Mouse (Mus musculus) midbrain, postnatal 0 days (tissue): ENCODE measurements around the gene 4930503B20Rik. TPM values are rescaled to one million over a fixed set of nuclear protein-coding genes. Genes with fewer than 3 reads are reported as not detected.

Experiments used
- ATAC-seq: fragments of 200-750 bp; cut with Nextera tagmentation; 2 replicates; pipeline ENCODE4 v1.8.0; 2017; ENCODE audit warnings: moderate number of reproducible peaks, mild to moderate bottlenecking, moderate TSS enrichment, moderate library complexity; ENCODE audit not compliant: low FRiP score
- DNase-seq: peaks from one replicate; pipeline ENCODE4 v3.0.0-alpha.2; 2015; ENCODE audit warnings: low spot score
- H3K27ac ChIP-seq: fragments of 300-500 bp; sonication (generic); 2 replicates; pipeline ENCODE4 v1.5.1; 2014; ENCODE audit warnings: low read depth, mild to moderate bottlenecking, low read length, mixed read lengths
- H3K27me3 ChIP-seq: fragments of 300-500 bp; sonication (generic); 2 replicates; pipeline ENCODE4 v1.6.1; 2014; ENCODE audit warnings: low read length, control low read depth, mixed read lengths; ENCODE audit not compliant: insufficient read depth
- H3K36me3 ChIP-seq: fragments of 300-500 bp; sonication (generic); 2 replicates; pipeline ENCODE4 v1.6.1; 2014; ENCODE audit warnings: low read length, control low read depth, mixed read lengths; ENCODE audit not compliant: insufficient read depth
- H3K4me1 ChIP-seq: fragments of 300-500 bp; sonication (generic); 2 replicates; pipeline ENCODE4 v1.6.1; 2014; ENCODE audit warnings: mild to moderate bottlenecking, control low read depth, antibody characterized with exemption, low read length, mixed read lengths; ENCODE audit not compliant: insufficient read depth
- H3K4me2 ChIP-seq: fragments of 300-500 bp; sonication (generic); 2 replicates; pipeline ENCODE4 v1.6.1; 2014; ENCODE audit warnings: low read depth, mild to moderate bottlenecking, low read length, mixed read lengths; ENCODE audit not compliant: poor library complexity, severe bottlenecking
- H3K4me3 ChIP-seq: fragments of 300-500 bp; sonication (generic); 2 replicates; pipeline ENCODE4 v1.5.1; 2014; ENCODE audit warnings: low read depth, mild to moderate bottlenecking, low read length, moderate library complexity
- H3K9ac ChIP-seq: fragments of 300-500 bp; sonication (generic); replicated peaks from 2 replicates; pipeline ENCODE4 v1.6.1; 2014; ENCODE audit warnings: mild to moderate bottlenecking, low read length, moderate library complexity, mixed read lengths; ENCODE audit not compliant: poor library complexity, severe bottlenecking
- H3K9me3 ChIP-seq: fragments of 300-500 bp; sonication (generic); 2 replicates; pipeline ENCODE4 v1.6.1; 2016; ENCODE audit warnings: low read length, control low read depth
- CTCF ChIP-seq: IDR thresholded peaks from 2 replicates; pipeline ENCODE4 v1.5.1; 2016; ENCODE audit warnings: antibody characterized with exemption, mild to moderate bottlenecking
- WGBS: fragments of 180-500 bp; shearing (Covaris S2); extraction: QIAGEN DNeasy Blood & Tissue Kit; methylation state at CpG from one replicate; pipeline ENCODE4 v1.1.7; 2014; 5-methylcytosine and 5-hydroxymethylcytosine counted together
- polyA plus RNA-seq: library from polyadenylated mRNA; unstranded; fragments of >200 nt; fragmentation: Nextera tagmentation; extraction: Ambion mirVana; gene quantifications from 2 replicates; pipeline ENCODE4 v1.2.1, GENCODE M21; 2015
- total RNA-seq: library from RNA; depleted of rRNA; stranded (reverse); fragments of >200 nt; gene quantifications from 2 replicates; pipeline ENCODE4 v1.2.3, GENCODE M21; 2014; rRNA removed

4930503B20Rik gene
- total RNA-seq: not detected in 2 replicates
- polyA plus RNA-seq: not detected in 2 replicates

DNA sequence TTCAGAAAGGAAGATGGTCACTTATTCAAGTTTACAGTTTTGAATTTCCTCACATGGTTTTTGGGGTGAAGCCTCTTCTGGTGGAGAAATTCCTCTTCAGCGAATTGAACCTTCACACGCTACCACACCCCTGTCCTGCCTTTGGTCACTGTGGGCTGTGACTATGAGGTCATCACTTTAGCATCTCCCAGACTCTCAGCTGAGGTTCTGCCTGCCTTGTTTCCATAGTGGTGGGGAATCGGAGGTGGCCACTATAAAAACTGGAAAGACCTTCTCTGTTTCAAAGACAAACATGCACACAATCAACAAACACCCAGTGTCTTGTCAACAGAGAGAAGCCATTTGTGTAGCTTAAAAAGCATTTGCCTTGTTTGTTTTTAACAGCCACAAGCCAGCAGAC lies at the start of gene 4930503B20Rik:
TSS of gene 4930503B20Rik (minus strand) at position 101 of the 400 bp plus-strand sequence.
- no peaks in the 10 kb centered on the region for H3K27me3 ChIP-seq
- TF ChIP-seq CTCF: no peak
- H3K36me3 ChIP-seq: no peaks in the 10 kb centered on the region
- H3K9ac ChIP-seq: no peak within 1 kb of the TSS
- 88% methylated on average over 3 of the region's 3 CpGs for WGBS
- no peak for ATAC-seq
- DNase-seq: no peak
- no peak within 1 kb of the TSS for H3K4me3 ChIP-seq
- no peaks in the 10 kb centered on the region for H3K4me1 ChIP-seq
- H3K4me2 ChIP-seq: no peak within 1 kb of the TSS
- no peak within 1 kb of the TSS for H3K27ac ChIP-seq
- no peaks in the 10 kb centered on the region for H3K9me3 ChIP-seq

DNA sequence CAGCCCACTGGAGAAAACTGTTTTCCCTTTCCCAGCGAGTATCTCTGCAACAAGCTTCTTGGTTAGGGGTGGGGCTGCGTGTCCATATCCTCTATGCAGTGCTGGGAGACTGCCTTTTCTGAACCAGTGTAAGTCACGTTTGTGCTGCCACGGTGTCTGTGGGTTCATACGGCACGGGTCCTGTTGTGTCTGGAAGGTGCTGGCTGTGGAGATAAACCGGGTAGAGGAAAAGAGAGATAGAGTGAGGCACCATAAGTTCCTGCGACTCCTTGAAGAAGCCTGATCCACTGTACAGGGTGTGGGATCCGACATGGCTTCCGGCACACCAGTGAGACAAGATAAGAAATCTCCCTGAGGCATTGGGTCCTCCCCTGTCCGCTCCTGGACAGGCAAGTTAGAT lies 48.9 kb upstream of the 4930503B20Rik start:
- TF ChIP-seq CTCF: no peak
- Histone ChIP-seq H3K4me1 (no peaks in the 10 kb centered on the region), H3K9ac (no peak overlapping the region), H3K4me2 (no peak overlapping the region), H3K27me3 (no peaks in the 10 kb centered on the region), H3K36me3 (no peaks in the 10 kb centered on the region), H3K4me3 (no peak overlapping the region), H3K27ac (no peak overlapping the region), H3K9me3 (no peaks in the 10 kb centered on the region)
- DNase-seq (no peak), ATAC-seq (no peak)
- WGBS: 91% methylated on average over 11 of the region's 11 CpGs

DNA sequence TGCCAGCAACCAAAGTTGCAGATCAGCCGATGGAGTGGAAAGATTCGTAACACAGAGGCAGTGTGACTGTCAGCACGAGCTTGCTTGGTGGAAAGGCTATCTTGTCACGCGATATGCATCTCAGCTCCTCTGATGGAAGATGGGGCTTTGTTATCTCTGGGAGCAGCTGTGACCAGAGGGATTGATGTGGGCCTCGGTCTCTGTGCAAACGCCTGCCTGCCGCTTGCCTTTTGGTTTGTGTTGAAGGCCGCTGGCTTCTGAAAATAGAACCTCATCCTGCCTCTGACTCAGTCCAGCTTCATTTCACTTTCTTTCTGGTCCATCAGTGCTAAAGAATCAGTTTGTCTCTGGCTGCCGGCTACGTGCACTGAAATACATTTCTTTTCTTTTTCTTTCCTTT lies 47.9 kb upstream of the 4930503B20Rik start:
- Histone ChIP-seq H3K9ac (no peak overlapping the region), H3K9me3 (no peaks in the 10 kb centered on the region), H3K36me3 (no peaks in the 10 kb centered on the region), H3K4me2 (no peak overlapping the region), H3K4me1 (no peaks in the 10 kb centered on the region), H3K4me3 (no peak overlapping the region), H3K27ac (no peak overlapping the region), H3K27me3 (no peaks in the 10 kb centered on the region)
- no peak for DNase-seq
- TF ChIP-seq CTCF: no peak
- ATAC-seq: no peak
- 55% methylated on average over 11 of the region's 11 CpGs for WGBS

DNA sequence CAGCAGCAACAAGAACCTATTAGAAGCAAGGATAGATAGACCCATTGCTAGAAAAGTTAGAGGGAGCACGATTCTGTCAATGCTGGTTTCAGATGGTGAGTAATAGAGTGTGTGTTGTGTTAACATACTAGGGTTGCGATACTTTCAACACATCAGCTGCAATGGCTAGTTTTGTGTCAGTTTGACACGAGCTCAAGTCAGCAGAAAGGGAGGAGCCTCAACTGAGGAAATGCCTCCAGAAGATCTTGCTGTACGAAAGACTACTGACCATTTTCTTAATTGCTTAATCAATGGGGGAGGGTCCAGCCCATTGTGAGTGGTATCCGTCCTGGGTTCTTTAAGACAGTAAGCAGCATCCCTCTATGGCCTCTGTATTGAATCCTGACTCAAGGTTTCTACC lies 41.4 kb upstream of the 4930503B20Rik start:
- TF ChIP-seq CTCF: no peak
- Histone ChIP-seq H3K9ac (no peak overlapping the region), H3K4me3 (no peak overlapping the region), H3K36me3 (no peaks in the 10 kb centered on the region), H3K4me2 (no peak overlapping the region), H3K4me1 (no peaks in the 10 kb centered on the region), H3K27ac (no peak overlapping the region), H3K9me3 (no peaks in the 10 kb centered on the region), H3K27me3 (no peaks in the 10 kb centered on the region)
- DNase-seq (no peak), ATAC-seq (no peak)
- WGBS: 88% methylated on average over 5 of the region's 5 CpGs

DNA sequence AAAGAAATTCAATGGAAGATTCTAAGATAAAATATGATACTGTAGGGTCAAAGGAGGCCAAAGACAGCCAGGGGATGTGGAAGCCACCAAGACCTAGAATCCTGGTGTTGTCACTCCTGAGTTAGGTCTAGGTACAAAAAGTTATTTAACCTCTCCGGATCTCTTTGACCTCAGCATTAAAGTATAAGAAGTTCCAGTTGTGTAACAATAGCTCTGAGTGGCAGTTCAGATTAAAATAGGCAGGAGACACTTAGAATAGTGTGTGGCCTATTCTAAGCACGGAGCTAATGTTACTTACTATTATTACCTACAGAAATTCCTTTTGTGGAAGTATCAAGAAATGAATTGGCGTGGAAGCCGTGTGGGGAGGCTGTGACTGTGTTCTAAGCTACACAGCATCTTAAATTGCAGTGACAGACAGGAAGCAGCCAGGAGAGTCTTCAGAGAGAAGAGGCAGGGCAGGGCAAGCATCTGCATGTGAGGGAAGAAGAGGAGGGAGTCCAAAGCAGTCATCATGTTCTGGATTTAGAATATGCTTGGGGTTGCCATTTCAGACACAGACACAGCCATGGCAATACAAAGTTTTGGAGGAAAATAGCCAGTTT lies 36.1 kb upstream of the 4930503B20Rik start:
- ATAC-seq: no peak
- H3K4me1 ChIP-seq: no peaks in the 10 kb centered on the region
- H3K4me3 ChIP-seq: no peak overlapping the region
- no peaks in the 10 kb centered on the region for H3K9me3 ChIP-seq
- 82% methylated on average over 4 of the region's 4 CpGs for WGBS
- no peaks in the 10 kb centered on the region for H3K27me3 ChIP-seq
- H3K36me3 ChIP-seq: no peaks in the 10 kb centered on the region
- no peak overlapping the region for H3K27ac ChIP-seq
- DNase-seq: no peak
- H3K9ac ChIP-seq: no peak overlapping the region
- no peak for TF ChIP-seq CTCF
- H3K4me2 ChIP-seq: no peak overlapping the region

DNA sequence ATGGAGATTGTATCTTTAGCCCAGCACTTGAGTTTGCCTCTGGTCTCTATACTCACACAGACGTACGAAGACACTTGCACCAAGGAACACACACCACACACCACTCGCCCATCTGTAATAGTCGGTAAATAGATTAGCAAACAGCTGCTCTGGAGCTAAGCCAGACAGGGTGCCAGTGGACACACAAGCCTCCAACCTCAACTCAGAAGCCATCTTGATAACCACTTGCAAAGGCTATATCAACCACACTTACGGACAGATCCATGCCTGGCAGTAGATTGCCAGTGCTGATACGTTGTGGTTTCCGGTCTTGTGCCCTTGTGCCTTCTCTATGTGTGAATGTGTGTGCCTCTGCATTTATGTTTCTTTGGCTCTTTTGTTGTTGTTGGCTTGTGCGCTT lies 35.3 kb upstream of the 4930503B20Rik start:
- no peak for TF ChIP-seq CTCF

More for the DNA sequence above, 35.3 kb upstream of the 4930503B20Rik start:
- ATAC-seq: no peak
- Histone ChIP-seq H3K9ac (no peak overlapping the region), H3K4me2 (no peak overlapping the region), H3K27me3 (no peaks in the 10 kb centered on the region), H3K4me1 (no peaks in the 10 kb centered on the region), H3K27ac (no peak overlapping the region), H3K4me3 (no peak overlapping the region), H3K9me3 (no peaks in the 10 kb centered on the region), H3K36me3 (no peaks in the 10 kb centered on the region)
- WGBS: 97% methylated on average over 8 of the region's 8 CpGs
- DNase-seq: no peak
